Mouse (Mus musculus): ENCODE data around the gene Prr36. TPM values are rescaled to one million over a fixed set of nuclear protein-coding genes. Genes with fewer than 3 reads are reported as not detected.

Gene Prr36
- polyA plus RNA-seq (2014; fragmentation: Nextera tagmentation; extraction: Ambion mirVana) = 1.0 and 1.4 TPM in 2 replicates

DNA sequence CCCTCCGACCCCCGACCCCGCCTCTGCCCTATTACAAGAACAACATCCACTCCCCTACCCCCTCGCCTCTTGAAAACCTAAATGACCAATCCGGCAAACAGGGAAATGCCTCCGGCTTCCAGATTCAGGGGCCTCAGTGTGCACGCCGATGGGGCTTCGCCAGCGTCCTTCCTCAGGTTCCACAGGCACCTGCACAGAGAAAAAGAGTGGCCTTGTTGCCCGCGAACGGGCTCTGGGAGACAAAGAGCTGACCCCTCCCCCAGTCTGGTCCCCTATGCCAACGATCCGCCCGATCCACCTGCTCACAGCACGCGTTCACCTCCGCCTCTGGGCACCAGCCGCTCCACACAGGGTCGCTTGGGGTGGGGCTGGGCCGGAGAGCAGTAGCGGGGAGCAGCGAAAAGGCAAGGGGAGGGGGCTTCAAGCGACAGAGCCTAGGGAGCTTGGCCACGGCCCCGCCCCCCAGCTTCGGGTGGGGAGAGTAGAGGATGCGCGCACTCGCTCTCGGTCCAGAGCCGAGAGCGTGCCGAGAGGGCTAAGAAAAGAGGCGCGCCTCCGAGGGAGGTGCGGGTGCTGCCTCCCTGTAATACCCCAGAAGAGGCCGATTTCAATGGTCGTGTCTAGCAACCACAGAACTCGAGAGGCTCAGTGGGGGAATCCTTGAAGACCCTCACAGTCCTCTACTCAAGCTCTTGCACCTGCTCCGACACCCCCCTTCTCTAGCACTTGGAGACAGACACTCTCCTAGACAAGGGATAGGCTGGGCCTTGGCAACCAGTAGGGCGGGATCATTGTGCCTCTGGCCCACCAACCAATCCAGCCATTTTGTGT is at the start of gene Prr36:
TSS of gene Prr36 (minus strand) at position 669 of the 831 bp plus-strand sequence.
- ATAC-seq (replicated peaks; ENCODE audit: low FRiP score) = no peak
- Histone ChIP-seq H3K9me3 (ENCODE audit: control insufficient read depth, low read length) (no peaks in the 10 kb centered on the region), H3K4me3 (ENCODE audit: low read depth, low read length) (peak within 1 kb of the TSS; percentile 40), H3K4me2 (peak within 1 kb of the TSS; percentile 74), H3K27ac (ENCODE audit: low read depth, low read length) (no peak within 1 kb of the TSS), H3K36me3 (ENCODE audit: control insufficient read depth, insufficient read depth, low read length) (no peaks in the 10 kb centered on the region), H3K4me1 (replicated peaks; ENCODE audit: control insufficient read depth, insufficient read depth, low read length) (peaks cover 21% of the 10 kb centered on the region), H3K27me3 (replicated peaks; ENCODE audit: control insufficient read depth, insufficient read depth, low read length) (peaks cover 58% of the 10 kb centered on the region), H3K9ac (ENCODE audit: low read depth, low read length) (no peak within 1 kb of the TSS; the same call in 1 of the 2 replicates)
- DNase-seq (ENCODE audit: low spot score) = peak; percentile 60
- WGBS = 3% methylated on average over 44 of the region's 44 CpGs

DNA sequence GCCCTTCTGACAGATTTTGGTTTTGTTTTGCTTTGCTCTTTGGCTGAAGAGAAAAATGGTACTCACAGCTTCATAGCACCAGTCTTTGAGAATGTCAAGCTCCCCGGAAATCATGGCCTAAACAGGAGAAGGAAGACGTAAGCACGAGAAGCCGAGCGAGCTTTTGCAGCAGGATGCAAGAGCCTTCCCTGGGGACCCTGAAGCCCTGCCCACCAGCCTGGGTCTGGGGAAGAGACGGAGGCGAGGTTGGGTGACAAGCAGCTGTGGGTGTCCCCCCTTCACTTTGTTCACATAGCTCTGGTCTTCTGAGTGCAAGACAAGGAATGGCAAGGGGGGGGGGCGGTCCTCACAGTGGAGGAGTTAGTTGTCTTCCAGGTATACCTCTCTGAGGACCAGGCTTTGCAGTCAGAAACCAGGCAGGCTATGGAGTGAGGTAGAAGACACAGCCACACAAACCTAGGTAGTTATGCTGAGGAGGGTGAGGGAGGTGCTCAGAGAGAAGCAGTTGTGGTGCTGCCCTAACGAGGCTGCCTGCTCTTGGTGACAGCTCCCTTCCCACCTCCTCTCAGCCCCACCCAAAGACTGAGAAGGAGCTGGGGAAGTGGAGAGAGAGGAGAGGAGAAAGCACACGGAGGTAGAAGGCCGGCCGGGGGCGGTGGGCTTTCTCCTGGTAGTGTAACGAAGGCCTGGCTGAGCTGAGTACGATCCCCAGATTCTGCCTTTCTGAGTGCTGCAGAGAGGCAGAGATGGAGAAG is 48.1 kb upstream of the Prr36 start:
- ATAC-seq (replicated peaks; ENCODE audit: low FRiP score) = no peak
- no peaks in the 10 kb centered on the region for H3K4me1 ChIP-seq (replicated peaks; ENCODE audit: control insufficient read depth, insufficient read depth, low read length)
- H3K4me2 ChIP-seq = no peak overlapping the region
- H3K27ac ChIP-seq (ENCODE audit: low read depth, low read length) = no peak overlapping the region
- no peaks in the 10 kb centered on the region for H3K9me3 ChIP-seq (ENCODE audit: control insufficient read depth, low read length)
- no peak overlapping the region for H3K4me3 ChIP-seq (ENCODE audit: low read depth, low read length)
- peaks cover 60% of the 10 kb centered on the region for H3K36me3 ChIP-seq (ENCODE audit: control insufficient read depth, insufficient read depth, low read length)
- WGBS = 92% methylated on average over 15 of the region's 15 CpGs
- no peaks in the 10 kb centered on the region for H3K27me3 ChIP-seq (replicated peaks; ENCODE audit: control insufficient read depth, insufficient read depth, low read length)
- no peak for DNase-seq (ENCODE audit: low spot score)
- H3K9ac ChIP-seq (ENCODE audit: low read depth, low read length) = no peak overlapping the region

DNA sequence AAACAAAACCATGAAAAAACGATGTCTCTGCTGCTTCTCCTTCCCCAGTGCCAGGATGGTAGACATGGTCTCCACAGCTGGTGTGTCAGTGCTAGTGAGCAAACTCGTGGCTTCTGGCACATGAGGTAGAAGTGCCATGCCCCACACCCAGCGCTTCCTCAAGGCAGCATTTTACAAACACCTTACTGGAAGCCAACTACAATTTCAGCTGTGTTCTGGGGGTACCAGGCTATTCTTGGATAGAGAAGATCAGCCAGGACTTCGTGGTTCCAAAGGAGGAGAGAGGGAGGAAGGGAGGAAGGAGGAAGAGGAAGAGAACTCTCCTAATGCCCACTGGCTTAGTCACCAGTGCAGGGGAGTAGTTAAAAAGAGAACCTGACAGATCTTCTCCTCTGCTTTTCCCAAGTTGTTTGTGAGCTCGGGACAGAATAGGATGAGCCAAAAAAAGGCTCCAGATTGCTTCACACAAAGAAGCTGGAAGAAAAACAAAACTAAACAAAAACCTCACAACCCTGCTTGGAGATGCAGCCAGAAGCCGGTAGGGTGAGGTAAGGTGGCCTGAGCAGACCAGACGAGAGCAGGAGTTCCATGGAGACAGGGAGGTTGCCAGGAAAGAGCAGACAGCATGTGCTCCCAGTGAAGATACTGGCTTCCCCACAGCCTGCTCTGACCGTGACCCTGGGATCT is 46.0 kb upstream of the Prr36 start:
- Histone ChIP-seq H3K4me1 (replicated peaks; ENCODE audit: control insufficient read depth, insufficient read depth, low read length) (peaks cover 11% of the 10 kb centered on the region), H3K36me3 (ENCODE audit: control insufficient read depth, insufficient read depth, low read length) (peaks cover 56% of the 10 kb centered on the region), H3K4me3 (ENCODE audit: low read depth, low read length) (no peak overlapping the region), H3K9ac (ENCODE audit: low read depth, low read length) (no peak overlapping the region), H3K9me3 (ENCODE audit: control insufficient read depth, low read length) (no peaks in the 10 kb centered on the region), H3K4me2 (no peak overlapping the region), H3K27me3 (replicated peaks; ENCODE audit: control insufficient read depth, insufficient read depth, low read length) (no peaks in the 10 kb centered on the region), H3K27ac (ENCODE audit: low read depth, low read length) (no peak overlapping the region)
- no peak for ATAC-seq (replicated peaks; ENCODE audit: low FRiP score)
- 85% methylated on average over 8 of the region's 8 CpGs for WGBS
- no peak for DNase-seq (ENCODE audit: low spot score)

DNA sequence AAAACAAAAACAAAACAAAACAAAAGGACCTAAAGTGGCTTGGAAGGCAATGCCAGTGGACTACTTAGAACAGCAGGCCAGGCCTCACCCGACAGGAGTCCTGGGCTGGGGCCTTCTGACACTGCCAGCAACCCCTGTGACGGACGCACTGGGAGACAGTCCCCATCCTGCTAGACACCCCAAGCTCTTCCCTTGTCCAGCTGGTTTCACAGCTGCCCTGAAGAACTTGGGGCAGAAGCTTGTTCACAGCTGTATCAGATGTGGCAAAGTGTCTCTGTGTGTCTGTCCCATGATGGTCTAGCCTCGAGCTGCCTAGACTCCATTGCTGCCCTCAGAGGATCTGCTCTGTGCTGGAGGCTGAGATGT is 42.5 kb upstream of the Prr36 start:
- DNase-seq (ENCODE audit: low spot score) (no peak), ATAC-seq (replicated peaks; ENCODE audit: low FRiP score) (no peak)
- H3K4me3 ChIP-seq (ENCODE audit: low read depth, low read length) = no peak overlapping the region
- no peaks in the 10 kb centered on the region for H3K27me3 ChIP-seq (replicated peaks; ENCODE audit: control insufficient read depth, insufficient read depth, low read length)
- H3K9me3 ChIP-seq (ENCODE audit: control insufficient read depth, low read length) = no peaks in the 10 kb centered on the region
- peaks cover 15% of the 10 kb centered on the region for H3K4me1 ChIP-seq (replicated peaks; ENCODE audit: control insufficient read depth, insufficient read depth, low read length)
- H3K27ac ChIP-seq (ENCODE audit: low read depth, low read length) = no peak overlapping the region; the same call in 1 of the 2 replicates
- H3K36me3 ChIP-seq (ENCODE audit: control insufficient read depth, insufficient read depth, low read length) = peaks cover 36% of the 10 kb centered on the region
- WGBS = 87% methylated on average over 4 of the region's 4 CpGs
- H3K9ac ChIP-seq (ENCODE audit: low read depth, low read length) = no peak overlapping the region
- H3K4me2 ChIP-seq = no peak overlapping the region

DNA sequence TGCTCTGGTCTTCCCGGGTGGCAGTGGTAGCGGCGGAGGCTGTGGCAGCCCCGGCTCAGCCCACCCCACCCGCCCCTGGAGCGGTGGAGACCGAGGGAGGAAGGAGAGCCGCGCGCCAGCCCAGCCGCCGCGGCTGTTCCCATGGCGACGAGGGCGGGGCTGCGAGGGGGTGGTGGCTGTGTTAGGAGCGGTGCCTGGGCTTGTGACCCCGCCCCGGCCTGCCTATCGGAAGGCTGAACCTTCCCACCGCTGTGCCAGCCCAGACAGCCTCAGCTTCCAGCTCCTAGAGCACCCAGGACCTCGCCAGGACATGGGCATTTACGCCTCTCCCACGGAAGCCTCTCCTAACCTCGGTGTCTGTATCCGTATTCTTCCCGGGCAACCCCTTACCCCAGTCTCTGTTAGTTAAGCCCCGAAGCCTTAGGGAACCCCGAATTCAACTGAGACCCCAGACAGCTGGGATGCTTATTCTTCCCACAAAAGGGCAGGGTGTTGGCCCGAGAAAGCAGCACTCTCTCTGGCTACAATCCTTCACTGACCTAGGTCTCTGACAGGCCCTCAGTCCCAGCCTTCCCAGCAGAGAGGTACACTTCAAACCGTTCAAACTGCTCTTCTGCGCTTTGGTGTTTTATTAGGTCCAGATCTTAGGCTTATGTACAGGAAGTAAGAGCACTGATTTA is 42.0 kb upstream of the Prr36 start, which contains the start of gene Ctxn1:
TSS of gene Ctxn1 (minus strand) at position 150 of the 680 bp plus-strand sequence.
- H3K36me3 ChIP-seq (ENCODE audit: control insufficient read depth, insufficient read depth, low read length) = peaks cover 36% of the 10 kb centered on the region
- DNase-seq (ENCODE audit: low spot score) (peak; percentile 98), ATAC-seq (replicated peaks; ENCODE audit: low FRiP score) (peak; percentile 92)
- H3K4me2 ChIP-seq = peak within 1 kb of the TSS; percentile 99
- H3K9me3 ChIP-seq (ENCODE audit: control insufficient read depth, low read length) = no peaks in the 10 kb centered on the region
- peak within 1 kb of the TSS; percentile 70 for H3K4me3 ChIP-seq (ENCODE audit: low read depth, low read length)
- H3K27me3 ChIP-seq (replicated peaks; ENCODE audit: control insufficient read depth, insufficient read depth, low read length) = no peaks in the 10 kb centered on the region
- peak within 1 kb of the TSS; percentile 68 for H3K9ac ChIP-seq (ENCODE audit: low read depth, low read length)
- peak within 1 kb of the TSS; percentile 55; the same call in 1 of the 2 replicates for H3K27ac ChIP-seq (ENCODE audit: low read depth, low read length)
- 10% methylated on average over 27 of the region's 33 CpGs for WGBS
- H3K4me1 ChIP-seq (replicated peaks; ENCODE audit: control insufficient read depth, insufficient read depth, low read length) = peaks cover 15% of the 10 kb centered on the region

GRCm38 (mm10) chr8:4258678-4259077 is 41.4 kb upstream of the Prr36 start:
- H3K36me3 ChIP-seq (ENCODE audit: control insufficient read depth, insufficient read depth, low read length) = peaks cover 36% of the 10 kb centered on the region

DNA sequence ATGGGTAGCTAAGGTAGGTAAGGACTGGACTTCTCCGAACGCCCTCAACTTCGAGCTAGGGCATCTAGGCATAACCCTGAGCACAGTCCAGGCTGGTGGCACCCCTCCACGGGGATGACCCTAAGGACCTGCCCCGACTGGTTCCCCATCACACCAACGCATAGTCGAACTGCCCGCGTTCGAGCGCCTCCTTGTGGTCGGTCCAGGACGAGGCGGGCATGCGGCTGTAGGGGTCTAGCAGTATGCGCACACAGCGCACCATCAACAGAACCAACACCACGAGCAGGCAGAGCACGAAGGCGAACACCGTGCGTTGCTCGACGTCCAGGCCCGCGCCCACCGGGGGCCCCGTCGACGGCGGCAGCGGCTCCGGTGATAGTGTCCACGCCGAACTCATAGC is 41.0 kb upstream of the Prr36 start:
- H3K4me3 ChIP-seq (ENCODE audit: low read depth, low read length) = peak overlapping the region; percentile 70
- peak; percentile 86 for DNase-seq (ENCODE audit: low spot score)
- H3K36me3 ChIP-seq (ENCODE audit: control insufficient read depth, insufficient read depth, low read length) = peaks cover 36% of the 10 kb centered on the region
- H3K9me3 ChIP-seq (ENCODE audit: control insufficient read depth, low read length) = no peaks in the 10 kb centered on the region
- no peak overlapping the region for H3K27ac ChIP-seq (ENCODE audit: low read depth, low read length)
- H3K4me1 ChIP-seq (replicated peaks; ENCODE audit: control insufficient read depth, insufficient read depth, low read length) = peaks cover 23% of the 10 kb centered on the region
- H3K9ac ChIP-seq (ENCODE audit: low read depth, low read length) = peak overlapping the region; percentile 68
- peak; percentile 61 for ATAC-seq (replicated peaks; ENCODE audit: low FRiP score)
- peak overlapping the region; percentile 99 for H3K4me2 ChIP-seq
- WGBS = 4% methylated on average over 35 of the region's 35 CpGs
- H3K27me3 ChIP-seq (replicated peaks; ENCODE audit: control insufficient read depth, insufficient read depth, low read length) = no peaks in the 10 kb centered on the region

More at GRCm38 (mm10) chr8:4258678-4259077, 41.4 kb upstream of the Prr36 start:
- WGBS = under 1% methylated on average over 31 of the region's 32 CpGs
- no peaks in the 10 kb centered on the region for H3K27me3 ChIP-seq (replicated peaks; ENCODE audit: control insufficient read depth, insufficient read depth, low read length)
- DNase-seq (ENCODE audit: low spot score) = no peak
- no peaks in the 10 kb centered on the region for H3K9me3 ChIP-seq (ENCODE audit: control insufficient read depth, low read length)
- H3K27ac ChIP-seq (ENCODE audit: low read depth, low read length) = peak overlapping the region; percentile 55; the same call in 1 of the 2 replicates
- peak; percentile 53 for ATAC-seq (replicated peaks; ENCODE audit: low FRiP score)
- peak overlapping the region; percentile 99 for H3K4me2 ChIP-seq
- peak overlapping the region; percentile 68 for H3K9ac ChIP-seq (ENCODE audit: low read depth, low read length)
- H3K4me1 ChIP-seq (replicated peaks; ENCODE audit: control insufficient read depth, insufficient read depth, low read length) = peaks cover 21% of the 10 kb centered on the region
- peak overlapping the region; percentile 70 for H3K4me3 ChIP-seq (ENCODE audit: low read depth, low read length)

DNA sequence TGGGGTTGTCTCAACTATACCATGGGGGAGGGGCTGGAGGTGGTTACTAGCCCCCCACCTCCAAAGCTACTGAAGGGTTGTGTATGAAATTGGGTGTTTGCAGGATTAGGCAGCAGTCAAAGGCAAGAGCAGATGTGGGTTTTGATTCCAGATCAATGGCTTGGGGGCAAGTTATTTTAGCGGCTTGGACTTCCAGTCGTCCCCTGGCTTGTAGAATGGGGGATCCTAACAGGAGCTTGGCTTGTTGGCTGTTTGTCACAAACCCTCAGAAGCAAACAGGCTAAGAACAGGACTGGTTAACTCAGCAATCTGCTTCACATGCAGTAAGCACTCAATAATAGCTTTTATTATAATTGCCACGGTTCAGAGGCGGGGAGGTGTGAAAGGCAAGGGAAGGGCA is 40.1 kb upstream of the Prr36 start:
- WGBS = 90% methylated on average over 4 of the region's 4 CpGs
- no peak overlapping the region for H3K27ac ChIP-seq (ENCODE audit: low read depth, low read length)
- no peak for ATAC-seq (replicated peaks; ENCODE audit: low FRiP score)
- no peak overlapping the region for H3K4me2 ChIP-seq
- H3K9ac ChIP-seq (ENCODE audit: low read depth, low read length) = no peak overlapping the region
- peaks cover 29% of the 10 kb centered on the region for H3K36me3 ChIP-seq (ENCODE audit: control insufficient read depth, insufficient read depth, low read length)
- DNase-seq (ENCODE audit: low spot score) = no peak
- no peaks in the 10 kb centered on the region for H3K9me3 ChIP-seq (ENCODE audit: control insufficient read depth, low read length)
- no peak overlapping the region for H3K4me3 ChIP-seq (ENCODE audit: low read depth, low read length)
- peaks cover 24% of the 10 kb centered on the region for H3K4me1 ChIP-seq (replicated peaks; ENCODE audit: control insufficient read depth, insufficient read depth, low read length)
- no peaks in the 10 kb centered on the region for H3K27me3 ChIP-seq (replicated peaks; ENCODE audit: control insufficient read depth, insufficient read depth, low read length)
